Mouse (Mus musculus): Measurements from ENCODE around the gene Siae. TPM values are rescaled to one million over a fixed set of nuclear protein-coding genes. Genes with fewer than 3 reads are reported as not detected.

The Siae gene
- polyA plus RNA-seq, 1 experiment, result 8.0 TPM

DNA sequence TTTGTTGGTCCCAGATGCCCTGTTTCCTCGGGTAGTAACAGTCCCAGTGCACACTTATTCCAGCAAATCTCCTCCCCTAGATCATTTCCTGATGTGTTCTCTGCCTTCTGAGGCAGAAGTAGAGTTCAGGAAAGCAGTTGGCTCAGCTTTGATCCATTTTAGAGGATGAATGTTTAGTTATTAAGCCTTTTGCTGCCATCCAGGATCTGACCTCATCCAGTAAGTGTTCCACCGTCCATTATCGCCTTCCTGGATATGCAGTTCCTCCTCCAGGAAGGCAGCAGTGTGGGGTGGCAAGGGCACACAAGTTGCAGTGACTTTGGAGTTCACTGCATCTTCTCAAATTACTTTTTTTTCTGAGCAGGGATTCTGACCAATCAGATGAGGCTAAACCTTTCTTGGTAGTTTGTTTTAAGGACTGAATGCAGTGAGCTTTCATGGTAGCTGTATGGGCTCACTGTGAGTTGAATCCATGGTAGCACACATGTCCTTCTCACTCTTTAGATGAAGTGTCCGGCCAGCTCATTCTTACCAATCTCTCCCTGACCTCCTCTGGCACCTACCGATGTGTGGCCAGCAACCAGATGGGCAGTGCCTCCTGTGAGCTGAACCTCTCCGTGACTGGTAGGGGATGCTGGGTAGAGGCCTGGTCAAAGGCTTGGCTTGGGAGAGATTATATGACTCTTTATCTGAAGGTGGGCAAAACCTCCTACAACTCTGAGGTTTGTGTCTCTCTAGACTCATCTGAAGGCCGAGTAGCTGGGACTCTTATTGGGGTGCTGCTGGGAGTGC is 13.5 kb upstream of the Siae start:
- Histone ChIP-seq H3K4me3 (ENCODE audit: low read depth, low read length) (no peak overlapping the region), H3K27ac (ENCODE audit: insufficient read depth, low read depth, low read length) (0 out of 2 replicates have a peak overlapping the region, but pooled peaks have one; percentile 20), H3K36me3 (ENCODE audit: control insufficient read depth, insufficient read depth, low read length) (no peaks in the 10 kb centered on the region), H3K27me3 (ENCODE audit: control insufficient read depth, insufficient read depth, low read length) (no peaks in the 10 kb centered on the region), H3K4me1 (ENCODE audit: control insufficient read depth, insufficient read depth, insufficient read length, low read length) (0 out of 2 replicates have a peak, but pooled peaks cover 3% of the 10 kb centered on the region)
- no peak for TF ChIP-seq CTCF (IDR thresholded peaks at IDR 0.05; ENCODE audit: extremely low read depth, insufficient read length, insufficient replicate concordance, low read depth, low read length)
- TF ChIP-seq POLR2A (IDR thresholded peaks at IDR 0.05; ENCODE audit: low read depth, low read length), result no peak
- 80% methylated on average over 7 of the region's 7 CpGs for WGBS

DNA sequence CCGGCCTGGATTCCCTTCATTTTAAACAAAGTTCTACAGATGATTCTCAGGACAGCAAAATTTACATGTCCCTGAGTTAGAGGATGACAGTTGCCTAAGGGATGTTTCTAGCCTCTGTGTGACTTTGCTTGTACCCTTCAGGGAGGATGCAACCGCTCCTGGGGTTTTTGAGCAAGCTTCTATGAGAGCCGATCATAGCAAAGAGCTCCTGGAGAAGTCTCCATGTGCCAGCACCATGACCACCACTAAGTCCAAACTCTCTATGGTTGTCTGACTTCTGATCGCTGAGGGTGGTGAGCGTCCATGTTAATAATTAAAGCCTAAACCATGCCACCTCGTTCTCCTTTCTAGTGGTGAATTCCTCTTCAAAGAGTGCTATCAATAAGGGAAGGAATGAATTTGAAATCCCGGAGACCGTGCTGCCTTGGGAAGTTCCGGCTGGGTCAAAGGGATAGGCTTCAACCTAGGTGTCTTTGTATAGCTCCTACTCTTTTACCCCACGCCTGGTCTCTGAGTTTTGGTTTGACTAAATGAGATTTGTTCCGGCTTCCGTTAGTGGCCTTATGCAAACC is 11.5 kb upstream of the Siae start:
- Histone ChIP-seq H3K27me3 (ENCODE audit: control insufficient read depth, insufficient read depth, low read length) (no peaks in the 10 kb centered on the region), H3K27ac (ENCODE audit: insufficient read depth, low read depth, low read length) (no peak overlapping the region), H3K4me1 (ENCODE audit: control insufficient read depth, insufficient read depth, insufficient read length, low read length) (0 out of 2 replicates have a peak, but pooled peaks cover 3% of the 10 kb centered on the region), H3K4me3 (ENCODE audit: low read depth, low read length) (peak overlapping the region; percentile 63), H3K36me3 (ENCODE audit: control insufficient read depth, insufficient read depth, low read length) (no peaks in the 10 kb centered on the region)
- TF ChIP-seq CTCF (IDR thresholded peaks at IDR 0.05; ENCODE audit: extremely low read depth, insufficient read length, insufficient replicate concordance, low read depth, low read length) (no peak), POLR2A (IDR thresholded peaks at IDR 0.05; ENCODE audit: low read depth, low read length) (no peak)
- WGBS, result 27% methylated on average over 12 of the region's 12 CpGs

DNA sequence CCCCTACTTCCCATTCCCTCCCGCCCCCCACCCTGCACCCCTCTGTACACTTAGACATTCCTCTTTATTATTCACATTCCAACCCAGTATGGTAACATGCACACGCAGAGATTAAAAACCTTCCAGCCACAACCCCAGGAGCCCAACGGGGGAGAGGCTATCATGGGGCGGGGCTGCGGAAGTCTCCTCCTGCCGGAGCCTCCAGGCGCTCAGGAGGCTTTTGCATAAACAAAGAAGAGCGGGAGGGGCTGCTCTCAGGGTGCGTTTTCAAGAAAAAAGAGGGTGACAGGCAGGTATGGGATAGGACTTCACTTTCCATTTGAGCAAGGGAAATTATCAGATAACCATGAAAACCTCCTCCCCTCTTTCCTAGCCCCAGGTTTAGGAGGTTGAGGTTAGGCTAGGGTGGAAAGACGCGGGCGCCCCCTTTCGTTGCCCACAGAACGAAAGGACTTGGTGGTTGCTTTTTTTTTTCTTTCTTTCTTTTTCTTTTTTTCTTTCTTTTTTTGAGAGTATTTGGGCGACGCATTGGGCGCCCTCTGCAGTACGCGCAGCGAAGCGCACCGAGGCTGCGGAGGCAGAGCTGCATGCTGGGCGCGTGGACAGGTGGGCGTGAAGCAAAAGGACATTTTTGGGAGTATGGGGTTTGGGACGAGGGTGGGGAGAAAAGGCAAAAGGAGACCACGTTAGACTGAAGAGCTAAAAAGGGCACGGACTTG is 10.9 kb upstream of the Siae start:
- Histone ChIP-seq H3K4me3 (ENCODE audit: low read depth, low read length) (peak overlapping the region; percentile 63), H3K4me1 (ENCODE audit: control insufficient read depth, insufficient read depth, insufficient read length, low read length) (0 out of 2 replicates have a peak, but pooled peaks cover 3% of the 10 kb centered on the region), H3K27me3 (ENCODE audit: control insufficient read depth, insufficient read depth, low read length) (no peaks in the 10 kb centered on the region), H3K27ac (ENCODE audit: insufficient read depth, low read depth, low read length) (no peak overlapping the region), H3K36me3 (ENCODE audit: control insufficient read depth, insufficient read depth, low read length) (no peaks in the 10 kb centered on the region)
- no peak for TF ChIP-seq POLR2A (IDR thresholded peaks at IDR 0.05; ENCODE audit: low read depth, low read length)
- TF ChIP-seq CTCF (IDR thresholded peaks at IDR 0.05; ENCODE audit: extremely low read depth, insufficient read length, insufficient replicate concordance, low read depth, low read length), result peak; percentile 74; the same call in 1 of the 2 replicates
- WGBS, result 4% methylated on average over 29 of the region's 29 CpGs

DNA sequence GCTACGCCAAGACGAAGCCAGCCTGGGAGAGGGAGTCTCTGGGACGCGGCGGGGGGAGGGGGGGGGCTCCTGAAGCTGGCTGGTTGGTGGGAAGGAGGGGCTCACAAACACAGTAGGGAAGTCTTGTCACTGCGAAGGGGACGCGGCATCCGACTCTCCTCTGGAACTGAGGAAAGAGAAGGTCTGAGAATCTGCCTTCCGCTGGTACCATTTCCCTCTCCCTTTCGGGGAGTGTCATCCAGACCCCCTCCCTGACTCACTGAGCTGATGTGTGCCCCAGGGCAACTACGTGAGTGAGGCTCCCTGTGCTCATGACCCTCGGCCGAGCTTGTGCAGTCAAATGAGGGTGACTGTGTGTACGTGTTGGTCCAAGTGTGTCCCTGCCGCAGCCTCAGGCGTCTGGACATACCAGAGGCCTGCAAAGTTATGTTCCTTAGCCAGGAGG is 10.3 kb upstream of the Siae start:
- Histone ChIP-seq H3K4me1 (ENCODE audit: control insufficient read depth, insufficient read depth, insufficient read length, low read length) (0 out of 2 replicates have a peak, but pooled peaks cover 3% of the 10 kb centered on the region), H3K27me3 (ENCODE audit: control insufficient read depth, insufficient read depth, low read length) (no peaks in the 10 kb centered on the region), H3K27ac (ENCODE audit: insufficient read depth, low read depth, low read length) (no peak overlapping the region), H3K4me3 (ENCODE audit: low read depth, low read length) (peak overlapping the region; percentile 63), H3K36me3 (ENCODE audit: control insufficient read depth, insufficient read depth, low read length) (no peaks in the 10 kb centered on the region)
- TF ChIP-seq CTCF (IDR thresholded peaks at IDR 0.05; ENCODE audit: extremely low read depth, insufficient read length, insufficient replicate concordance, low read depth, low read length) (no peak), POLR2A (IDR thresholded peaks at IDR 0.05; ENCODE audit: low read depth, low read length) (no peak)
- WGBS, result 35% methylated on average over 17 of the region's 17 CpGs

DNA sequence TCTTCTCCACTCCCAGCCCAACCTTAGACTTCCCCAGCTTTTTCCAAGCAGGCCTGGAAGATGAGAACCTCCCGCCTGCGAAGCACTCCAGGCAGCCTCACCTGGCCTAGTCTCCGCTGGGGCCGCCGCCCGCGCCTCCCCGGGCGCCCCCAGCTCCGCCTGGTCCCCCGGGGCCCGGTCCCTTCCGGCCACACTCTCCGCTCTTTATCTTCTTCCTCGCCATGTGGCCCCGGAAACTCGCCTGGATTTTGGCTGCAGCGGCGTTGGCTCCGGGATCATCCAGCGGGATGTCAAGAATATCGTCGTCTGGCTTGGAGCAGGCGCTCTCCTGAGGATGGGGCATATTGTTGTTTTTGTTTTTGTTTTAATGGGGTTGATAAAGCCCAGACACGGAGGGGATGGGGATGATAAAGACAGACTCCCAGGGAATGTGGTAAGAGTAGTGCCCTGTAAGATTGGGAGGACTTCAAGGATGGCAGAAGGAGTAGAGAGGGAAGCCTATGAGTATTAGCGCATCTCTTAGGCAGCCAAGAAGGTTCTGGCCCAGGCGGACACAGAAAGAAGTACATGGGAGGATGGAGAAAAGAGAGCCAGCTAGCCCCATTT is 9.5 kb upstream of the Siae start:
- no peaks in the 10 kb centered on the region for H3K36me3 ChIP-seq (ENCODE audit: control insufficient read depth, insufficient read depth, low read length)
- no peak for TF ChIP-seq CTCF (IDR thresholded peaks at IDR 0.05; ENCODE audit: extremely low read depth, insufficient read length, insufficient replicate concordance, low read depth, low read length)
- TF ChIP-seq POLR2A (IDR thresholded peaks at IDR 0.05; ENCODE audit: low read depth, low read length), result no peak
- no peak overlapping the region for H3K4me3 ChIP-seq (ENCODE audit: low read depth, low read length)
- H3K27ac ChIP-seq (ENCODE audit: insufficient read depth, low read depth, low read length), result no peak overlapping the region
- 0 out of 2 replicates have a peak, but pooled peaks cover 3% of the 10 kb centered on the region for H3K4me1 ChIP-seq (ENCODE audit: control insufficient read depth, insufficient read depth, insufficient read length, low read length)
- H3K27me3 ChIP-seq (ENCODE audit: control insufficient read depth, insufficient read depth, low read length), result no peaks in the 10 kb centered on the region
- WGBS, result 70% methylated on average over 27 of the region's 27 CpGs

DNA sequence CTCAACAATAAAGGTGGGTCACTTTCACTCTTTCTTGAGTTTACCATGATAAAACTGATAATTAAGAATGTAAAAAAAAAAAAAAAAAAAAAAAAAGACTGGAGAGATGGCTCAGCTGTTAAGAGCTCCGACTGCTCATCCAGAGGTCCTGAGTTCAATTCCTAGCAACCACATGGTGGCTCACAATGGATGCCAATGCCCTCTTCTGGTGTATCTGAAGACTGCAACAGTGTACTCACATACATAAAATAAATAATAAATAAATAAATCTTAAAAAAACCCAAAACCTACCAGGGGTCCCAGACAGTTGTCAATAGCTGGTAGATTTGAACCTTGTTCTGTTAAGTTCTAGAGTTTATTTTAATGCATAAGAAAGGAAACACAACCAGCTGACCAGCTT is 8.6 kb upstream of the Siae start:
- H3K27ac ChIP-seq (ENCODE audit: insufficient read depth, low read depth, low read length), result no peak overlapping the region
- TF ChIP-seq CTCF (IDR thresholded peaks at IDR 0.05; ENCODE audit: extremely low read depth, insufficient read length, insufficient replicate concordance, low read depth, low read length) (no peak), POLR2A (IDR thresholded peaks at IDR 0.05; ENCODE audit: low read depth, low read length) (no peak)
- H3K4me3 ChIP-seq (ENCODE audit: low read depth, low read length), result no peak overlapping the region
- H3K27me3 ChIP-seq (ENCODE audit: control insufficient read depth, insufficient read depth, low read length), result peaks cover 5% of the 10 kb centered on the region
- no peaks in the 10 kb centered on the region for H3K36me3 ChIP-seq (ENCODE audit: control insufficient read depth, insufficient read depth, low read length)
- H3K4me1 ChIP-seq (ENCODE audit: control insufficient read depth, insufficient read depth, insufficient read length, low read length), result peaks cover 3% of the 10 kb centered on the region; the same call in 1 of the 2 replicates
- 62% methylated on average over 1 of the region's 1 CpGs for WGBS
